Mouse (Mus musculus) kidney, adult 9 months (tissue): Measurements from ENCODE around the gene Nol10.
"Not testable (repeated sequence)": the region's sequence is repeated elsewhere in the genome, so short reads cannot be mapped to it uniquely, and the experiment has no call there.

ENCODE experiments used
- DNase-seq: peaks from one replicate; pipeline ENCODE4 v3.0.0; 2022

The Nol10 gene

GRCm38 (mm10) chr12:17466791-17467190, 118.5 kb downstream of the Nol10 start:
- no peak for DNase-seq

DNA sequence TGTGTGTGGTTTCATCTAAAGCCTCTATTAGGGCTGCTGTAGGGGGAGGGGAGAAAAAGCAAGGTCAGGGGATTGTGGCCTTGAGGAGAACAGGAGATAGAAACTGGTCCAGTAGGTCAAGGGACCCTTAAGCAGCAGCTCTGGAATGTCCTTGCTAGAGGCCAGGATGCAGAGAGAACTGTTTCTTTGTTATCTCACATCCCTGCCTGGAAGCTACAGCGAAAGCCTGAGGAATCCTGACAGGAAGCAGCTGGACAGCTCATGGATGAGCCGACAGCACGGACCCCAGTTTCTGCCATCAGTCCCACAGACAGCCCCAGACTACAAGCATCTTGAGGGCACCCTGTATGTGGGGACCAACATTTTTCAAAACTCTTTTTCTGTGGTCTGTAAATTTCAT, 120.1 kb downstream of the Nol10 start:
- no peak for DNase-seq

DNA sequence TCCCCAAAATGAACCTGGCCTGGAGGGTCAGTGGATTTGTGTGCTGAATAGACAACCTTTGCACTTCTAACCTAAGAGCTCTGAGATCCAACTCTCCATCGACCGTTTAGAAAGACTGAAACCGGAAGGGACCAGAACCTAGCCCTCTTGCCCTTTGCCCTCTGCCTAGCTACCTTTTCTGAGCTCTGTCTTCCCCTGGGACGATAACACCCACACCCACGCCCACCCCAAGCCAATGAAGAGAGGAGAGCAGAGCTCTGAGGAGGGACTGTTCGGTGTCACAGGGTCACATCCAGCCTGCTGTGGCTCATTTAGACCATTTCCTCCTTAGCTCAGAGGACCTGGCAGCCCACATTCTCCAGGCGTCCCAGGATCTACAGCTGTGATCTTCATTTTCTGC, 121.6 kb downstream of the Nol10 start:
- peak; percentile 59 for DNase-seq

- not testable (repeated sequence) for DNase-seq
Observed at GRCm38 (mm10) chr12:17470528-17470927, 122.3 kb downstream of the Nol10 start.

GRCm38 (mm10) chr12:17471405-17471804, 123.1 kb downstream of the Nol10 start:
- DNase-seq: no peak

DNA sequence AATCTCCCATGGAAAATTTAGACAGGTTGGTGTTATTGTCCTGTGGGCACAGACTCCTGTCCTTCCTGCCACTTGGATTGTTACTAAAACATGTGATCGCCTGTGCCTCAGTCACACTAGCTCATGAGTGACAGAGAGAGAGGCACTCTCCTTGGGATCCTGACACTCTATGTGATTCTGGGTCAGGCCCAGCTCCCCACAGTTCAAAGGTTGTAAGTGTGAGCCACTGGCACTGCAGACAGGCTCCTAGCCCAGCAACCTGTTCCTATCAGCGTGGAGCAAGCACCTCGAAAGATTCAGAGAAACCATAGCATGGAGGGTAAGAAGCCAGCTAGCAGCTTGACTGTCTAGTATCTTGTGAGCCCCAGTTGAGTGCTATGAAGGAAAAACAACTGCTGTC, 124.9 kb downstream of the Nol10 start:
- peak; percentile 60 for DNase-seq

DNA sequence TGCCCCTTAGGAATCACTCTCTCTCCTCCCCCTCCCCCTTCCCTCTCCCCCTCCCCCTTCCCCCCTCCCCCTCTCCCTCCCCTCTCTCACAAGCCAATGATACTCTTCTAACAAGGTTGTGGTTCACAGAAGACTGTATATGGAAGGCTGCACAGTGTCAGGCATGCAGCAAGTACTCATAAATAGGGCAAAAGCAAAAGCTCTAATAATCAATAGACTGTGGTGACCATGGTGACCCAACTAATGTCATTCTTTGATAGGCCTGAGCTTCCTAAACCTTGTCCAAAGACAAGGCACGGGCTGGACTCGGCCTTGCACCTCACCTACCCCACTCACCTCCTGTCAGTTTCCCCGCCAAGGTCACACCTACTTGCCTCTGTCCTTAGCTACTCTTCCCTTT, 125.6 kb downstream of the Nol10 start:
- no peak for DNase-seq

- peak; percentile 48 for DNase-seq
Observed at GRCm38 (mm10) chr12:17474681-17475080, 126.4 kb downstream of the Nol10 start.

DNA sequence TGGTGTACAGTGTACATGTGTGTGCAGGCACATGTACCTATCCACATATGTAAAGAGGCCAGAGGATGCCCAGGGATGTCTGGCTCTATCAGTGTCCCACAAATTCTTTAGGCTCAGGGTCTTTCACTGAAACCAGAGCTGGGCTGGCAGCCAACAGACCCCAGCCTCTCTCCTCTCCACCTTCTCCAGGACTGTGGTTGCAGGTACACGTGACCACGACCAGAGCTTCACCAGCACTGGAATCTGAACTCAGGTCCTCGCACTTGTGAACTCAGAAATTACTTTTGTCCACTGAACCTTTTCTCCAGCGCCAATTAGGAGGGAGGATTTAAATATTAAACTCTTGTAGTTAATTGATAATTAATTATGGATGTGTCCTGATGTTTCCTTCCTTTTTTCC, 126.9 kb downstream of the Nol10 start:
- DNase-seq: peak; percentile 85

DNA sequence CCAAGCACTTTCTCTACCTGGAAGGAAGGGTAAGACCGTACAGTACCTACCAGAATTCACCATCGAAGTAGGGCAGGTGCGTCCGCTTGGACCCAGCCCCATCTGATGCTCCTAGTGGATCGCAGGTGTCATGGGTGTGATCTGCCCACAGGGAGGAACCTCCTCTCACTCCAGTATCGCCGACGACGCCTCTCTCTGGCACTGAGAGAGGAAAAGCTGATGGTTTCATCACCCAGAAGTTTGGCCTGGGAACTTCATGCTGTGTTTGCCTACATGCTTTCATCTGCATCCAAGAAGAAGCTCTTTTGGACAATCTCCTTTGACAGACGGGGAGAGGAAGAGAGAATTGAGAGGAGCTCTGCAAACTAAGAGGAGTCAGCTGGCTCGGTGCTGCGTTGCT, 129.9 kb downstream of the Nol10 start:
- DNase-seq: peak; percentile 1

GRCm38 (mm10) chr12:17478856-17479255, 130.6 kb downstream of the Nol10 start:
- no peak for DNase-seq
